Mouse (Mus musculus): ENCODE data around the gene Olfr1416. TPM values are rescaled to one million over a fixed set of nuclear protein-coding genes. Genes with fewer than 3 reads are reported as not detected.
"Not testable (repeated sequence)": the region's sequence is repeated elsewhere in the genome, so short reads cannot be mapped to it uniquely, and the experiment has no call there.

The Olfr1416 gene
- not detected for polyA plus RNA-seq (2017; shearing (Covaris generic))

- ATAC-seq: no peak
Measured at GRCm38 (mm10) chr1:92485013-92485412, at the start of gene Olfr1416. Gene Olfr1416, minus strand, starts transcription at chr1:92485113.

GRCm38 (mm10) chr1:92523764-92524163 is 38.9 kb upstream of the Olfr1416 start:
- no peak for ATAC-seq

- no peak for ATAC-seq
Measured at GRCm38 (mm10) chr1:92521376-92521775, 36.5 kb upstream of the Olfr1416 start.

- no peak for ATAC-seq
Measured at GRCm38 (mm10) chr1:92519046-92519445, 34.1 kb upstream of the Olfr1416 start.

- no peak for ATAC-seq
Measured at GRCm38 (mm10) chr1:92518561-92518960, 33.6 kb upstream of the Olfr1416 start, which contains the start of gene Olfr1414. Gene Olfr1414, minus strand, starts transcription at chr1:92518661.

- no peak for ATAC-seq
Measured at GRCm38 (mm10) chr1:92515390-92515789, 30.5 kb upstream of the Olfr1416 start.

- not testable (repeated sequence) for ATAC-seq
Measured at GRCm38 (mm10) chr1:92511646-92512045, 26.7 kb upstream of the Olfr1416 start.

- ATAC-seq: no peak
Measured at GRCm38 (mm10) chr1:92496001-92496400, 11.1 kb upstream of the Olfr1416 start, which contains the start of gene Olfr1415. Gene Olfr1415, minus strand, starts transcription at chr1:92496101.

- peak; percentile 60 for ATAC-seq
Measured at GRCm38 (mm10) chr1:92474066-92474578, 10.8 kb downstream of the Olfr1416 start.

- peak; percentile 91 for ATAC-seq
Measured at GRCm38 (mm10) chr1:92473165-92474041, 11.5 kb downstream of the Olfr1416 start, which contains the start of gene Ndufa10. Gene Ndufa10, minus strand, starts transcription at chr1:92473860.

GRCm38 (mm10) chr1:92468891-92469290 is 16.0 kb downstream of the Olfr1416 start:
- ATAC-seq: peak; percentile 25

- ATAC-seq: no peak
Measured at GRCm38 (mm10) chr1:92458416-92458815, 26.5 kb downstream of the Olfr1416 start.

- ATAC-seq: no peak
Measured at GRCm38 (mm10) chr1:92457758-92458157, 27.2 kb downstream of the Olfr1416 start.

- peak; percentile 45 for ATAC-seq
Measured at GRCm38 (mm10) chr1:92453751-92454445, 31.0 kb downstream of the Olfr1416 start.

- ATAC-seq: no peak
Measured at GRCm38 (mm10) chr1:92448293-92448692, 36.6 kb downstream of the Olfr1416 start.

- no peak for ATAC-seq
Measured at GRCm38 (mm10) chr1:92441453-92442063, 43.4 kb downstream of the Olfr1416 start.

- no peak for ATAC-seq
Measured at GRCm38 (mm10) chr1:92440066-92440750, 44.7 kb downstream of the Olfr1416 start.

- no peak for ATAC-seq
Measured at GRCm38 (mm10) chr1:92437678-92438271, 47.1 kb downstream of the Olfr1416 start.

GRCm38 (mm10) chr1:92436831-92437321 is 48.0 kb downstream of the Olfr1416 start:
- ATAC-seq: no peak

GRCm38 (mm10) chr1:92434986-92435385 is 49.9 kb downstream of the Olfr1416 start:
- ATAC-seq: no peak

- no peak for ATAC-seq
Measured at GRCm38 (mm10) chr1:92432791-92433190, 52.1 kb downstream of the Olfr1416 start.

All from CD4-positive, CD25-positive, alpha-beta regulatory T cell, adult 4 months (primary cell).